Comparison of ENCODE assay signal across 8 mouse cellular contexts in genomic region chr7:67644291-67644690, GRCm38 (mm10). TPM values are rescaled to one million over a fixed set of nuclear protein-coding genes. Genes with fewer than 3 reads are reported as not detected.
A peak's percentile ranks its signal among the peaks of the same experiment; 100 is the strongest.
DNase-seq lines count a peak whose midpoint lies in the region; ATAC-seq and TF ChIP-seq lines count a peak whose summit lies in the region.

No protein-coding gene starts in this region.

- H3K79me2 ChIP-seq in C2C12 (ENCODE audit: control insufficient read depth, insufficient read depth): peaks cover 18% of the 10 kb centered on the region

- H3K36me3 ChIP-seq in C2C12 (ENCODE audit: control insufficient read depth, insufficient read depth): no peaks in the 10 kb centered on the region
- H3K36me3 ChIP-seq in embryonic facial prominence, embryonic 13.5 days: peaks cover 5% of the 10 kb centered on the region
- H3K36me3 ChIP-seq in limb, embryonic 15.5 days: peaks cover 4% of the 10 kb centered on the region; the same call in 1 of the 2 replicates

- ATAC-seq in embryonic facial prominence, embryonic 13.5 days (ENCODE audit: insufficient number of reproducible peaks, insufficient read depth, low FRiP score, low TSS enrichment, low read depth): no peak
- no peak for ATAC-seq in limb, embryonic 15.5 days (ENCODE audit: insufficient number of reproducible peaks, low FRiP score, low TSS enrichment, low read depth)

- peaks cover 28% of the 10 kb centered on the region for H3K4me1 ChIP-seq in embryonic facial prominence, embryonic 13.5 days
- peaks cover 17% of the 10 kb centered on the region for H3K4me1 ChIP-seq in limb, embryonic 15.5 days

- intact Hi-C loops in gastrocnemius, adult 2 months (cut with DNase I): loop anchor here (10.0 kb wide), 1 partner anchor 949 kb away; no protein-coding TSS in a partner anchor

- H3K9me3 ChIP-seq in embryonic facial prominence, embryonic 13.5 days: no peaks in the 10 kb centered on the region
- H3K9me3 ChIP-seq in limb, embryonic 15.5 days: no peaks in the 10 kb centered on the region

- H3K27me3 ChIP-seq in C2C12 (ENCODE audit: control insufficient read depth, insufficient read depth, insufficient read length): no peaks in the 10 kb centered on the region
- H3K27me3 ChIP-seq in embryonic facial prominence, embryonic 13.5 days: no peaks in the 10 kb centered on the region
- H3K27me3 ChIP-seq in limb, embryonic 15.5 days: no peaks in the 10 kb centered on the region

- DNase-seq in gastrocnemius, adult 2 months: no peak
- no peak for DNase-seq in gastrocnemius, adult 18-20 months (ENCODE audit: low spot score)
- no peak for DNase-seq in thymus, postnatal 25 days
- no peak for DNase-seq in left cerebral cortex, adult 18-20 months (ENCODE audit: low spot score in 2 of 2)
- no peak for DNase-seq in T-cell, adult 2 months (ENCODE audit: low spot score)

- H3K9ac ChIP-seq in embryonic facial prominence, embryonic 13.5 days: peak overlapping the region; percentile 91
- H3K9ac ChIP-seq in limb, embryonic 15.5 days: peak overlapping the region; percentile 70

- no peak for TF ChIP-seq CTCF in gastrocnemius, adult 2 months (IDR thresholded peaks at IDR 0.05)
- TF ChIP-seq CTCF in C2C12 (IDR thresholded peaks at IDR 0.05; ENCODE audit: control insufficient read depth, insufficient read depth, insufficient read length): no peak

- peak overlapping the region; percentile 66 for H3K4me2 ChIP-seq in embryonic facial prominence, embryonic 13.5 days
- H3K4me2 ChIP-seq in limb, embryonic 15.5 days: peak overlapping the region; percentile 50

- peak overlapping the region; percentile 92 for H3K27ac ChIP-seq in gastrocnemius, adult 2 months
- no peak overlapping the region for H3K27ac ChIP-seq in embryonic facial prominence, embryonic 13.5 days
- no peak overlapping the region for H3K27ac ChIP-seq in limb, embryonic 15.5 days

- peak overlapping the region; percentile 95 for H3K4me3 ChIP-seq in gastrocnemius, adult 2 months
- H3K4me3 ChIP-seq in C2C12 (ENCODE audit: insufficient read depth, poor library complexity, severe bottlenecking): peak overlapping the region; percentile 72
- peak overlapping the region; percentile 80 for H3K4me3 ChIP-seq in embryonic facial prominence, embryonic 13.5 days
- peak overlapping the region; percentile 73 for H3K4me3 ChIP-seq in limb, embryonic 15.5 days

- peaks cover 7% of the 10 kb centered on the region for H3K79me3 ChIP-seq in C2C12 (ENCODE audit: low read depth)

- H3ac ChIP-seq in C2C12 (ENCODE audit: control insufficient read depth, insufficient read length, low read depth): no peak overlapping the region

- WGBS in embryonic facial prominence, embryonic 13.5 days: 36% methylated on average over 8 of the region's 8 CpGs
- WGBS in limb, embryonic 15.5 days: 29% methylated on average over 8 of the region's 8 CpGs

TF ChIP-seq in C2C12, 6 proteins besides CTCF, POLR2A, EP300 and RAD21:
- TF ChIP-seq FOSL1 (IDR thresholded peaks at IDR 0.05; ENCODE audit: insufficient read depth, low read length, poor library complexity, severe bottlenecking) (no peak), CEBPB (IDR thresholded peaks at IDR 0.05; ENCODE audit: low read depth) (no peak), USF1 (IDR thresholded peaks at IDR 0.05; ENCODE audit: low read depth) (no peak), MYOD1 (IDR thresholded peaks at IDR 0.05; ENCODE audit: control insufficient read depth, insufficient read length, low read depth) (no peak), MYOG (IDR thresholded peaks at IDR 0.05; ENCODE audit: control insufficient read depth, extremely low read depth, insufficient read length) (no peak), MAX (IDR thresholded peaks at IDR 0.05) (no peak)
TF ChIP-seq in C2C12: peak in this region for 0.

RNA-seq across cellular contexts. Expression of gene Lrrc28, which starts 0.8 kb away (rescaled TPM):
- 10 to 100 TPM; 21.3 to 23.6 TPM for total RNA-seq in gastrocnemius, adult 2 months (2021)
- total RNA-seq in gastrocnemius, adult 18-20 months (2021): 10 to 100 TPM; 18.2 to 26.1 TPM
- 9.1 TPM for polyA plus RNA-seq in C2C12 (2012; fragmentation: generic; extraction: Trizol)
- 23.5 and 24.1 TPM in 2 replicates for polyA plus RNA-seq in embryonic facial prominence, embryonic 13.5 days (2015; fragmentation: Nextera tagmentation; extraction: Ambion mirVana)
- polyA plus RNA-seq in limb, embryonic 15.5 days (2015; fragmentation: Nextera tagmentation; extraction: Ambion mirVana): 24.1 and 24.5 TPM in 2 replicates
- total RNA-seq in left cerebral cortex, adult 18-20 months (2021): 10 to 100 TPM; 28.2 to 32.2 TPM

RNA-seq across cellular contexts. Expression of gene Ttc23, which starts 2.9 kb away (rescaled TPM):
- total RNA-seq in gastrocnemius, adult 2 months (2021): 10 to 100 TPM; 23.3 to 25.3 TPM
- 10 to 100 TPM; 18.6 to 19.2 TPM for total RNA-seq in gastrocnemius, adult 18-20 months (2021)
- polyA plus RNA-seq in C2C12 (2012; fragmentation: generic; extraction: Trizol): 7.2 TPM
- 44.9 and 45.3 TPM in 2 replicates for polyA plus RNA-seq in embryonic facial prominence, embryonic 13.5 days (2015; fragmentation: Nextera tagmentation; extraction: Ambion mirVana)
- polyA plus RNA-seq in limb, embryonic 15.5 days (2015; fragmentation: Nextera tagmentation; extraction: Ambion mirVana): 32.5 and 34.1 TPM in 2 replicates
- 1 to 10 TPM; 4.9 to 7.9 TPM for total RNA-seq in left cerebral cortex, adult 18-20 months (2021)
